Mouse (Mus musculus): ENCODE results near the gene Hmgcr.
"Not testable (repeated sequence)": the region's sequence is repeated elsewhere in the genome, so short reads cannot be mapped to it uniquely, and the experiment has no call there.

Hmgcr gene

DNA sequence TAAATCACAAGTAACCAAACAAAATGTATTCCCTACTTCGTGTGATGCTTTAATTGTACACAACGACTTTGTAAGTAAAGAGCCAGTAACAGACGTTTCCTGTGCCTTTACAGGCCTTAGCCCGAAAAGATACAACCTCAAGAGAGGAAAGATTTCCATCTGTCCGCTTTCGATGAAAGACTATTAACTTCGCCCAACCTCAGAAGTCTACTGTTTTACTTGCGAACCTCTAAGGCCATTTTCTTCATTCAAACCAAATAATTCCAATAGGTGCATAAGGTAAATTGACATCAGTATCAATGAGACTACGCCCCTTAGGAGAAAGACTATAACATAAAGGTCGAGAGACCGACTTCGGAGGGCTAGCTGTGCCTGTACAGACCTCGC, 724 bp downstream of the Hmgcr start:
- DNase-seq (ENCODE audit: low read depth): no peak

GRCm38 (mm10) chr13:96664419-96664974, 6.2 kb downstream of the Hmgcr start:
- DNase-seq (ENCODE audit: low read depth): no peak

GRCm38 (mm10) chr13:96663120-96663519, 7.6 kb downstream of the Hmgcr start:
- DNase-seq (ENCODE audit: low read depth): not testable (repeated sequence)

- no peak for DNase-seq (ENCODE audit: low read depth)
These were observed 10.5 kb downstream of the Hmgcr start for GRCm38 (mm10) chr13:96660095-96660860.

DNA sequence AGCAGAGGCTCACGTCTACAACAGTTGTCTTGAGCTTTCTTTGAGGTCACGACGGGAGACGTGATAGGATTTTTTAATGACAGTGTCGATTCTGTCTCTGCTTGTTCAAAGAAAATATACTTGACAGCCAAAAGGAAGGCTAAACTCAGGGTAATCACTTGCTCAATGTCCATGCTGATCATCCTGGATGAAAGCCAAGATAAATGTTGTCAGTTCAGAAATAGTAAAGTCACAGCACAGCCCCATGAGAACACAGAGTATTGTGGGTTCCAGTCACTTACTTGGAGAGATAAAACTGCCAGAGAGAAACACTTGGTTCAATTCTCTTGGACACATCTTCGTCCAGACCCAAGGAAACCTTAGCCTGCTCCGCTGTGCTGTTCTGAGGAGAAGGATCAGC, 11.8 kb downstream of the Hmgcr start:
- DNase-seq (ENCODE audit: low read depth): no peak

GRCm38 (mm10) chr13:96656673-96657072, 14.1 kb downstream of the Hmgcr start:
- DNase-seq (ENCODE audit: low read depth): no peak

- no peak for DNase-seq (ENCODE audit: low read depth)
These were observed 17.7 kb downstream of the Hmgcr start for GRCm38 (mm10) chr13:96653041-96653440.

DNA sequence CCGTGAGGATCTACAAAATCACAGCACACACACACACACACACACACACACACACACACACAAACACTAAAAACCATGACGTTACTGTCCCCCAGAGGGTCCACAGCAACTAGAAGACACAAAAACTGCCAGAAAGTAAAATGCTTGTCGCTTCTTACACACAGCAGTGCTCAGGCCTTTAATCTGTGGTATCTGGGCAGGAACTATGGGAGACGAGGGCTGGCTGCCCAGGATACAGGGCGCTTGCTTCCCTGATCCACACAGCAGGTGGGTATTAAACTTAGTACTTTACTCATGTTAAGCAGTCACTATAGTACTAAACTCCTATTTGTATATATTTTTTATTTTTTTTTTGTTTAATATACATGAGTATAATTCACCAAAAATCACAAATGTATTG, 24.9 kb downstream of the Hmgcr start:
- DNase-seq (ENCODE audit: low read depth): no peak

GRCm38 (mm10) chr13:96644168-96644567, 26.6 kb downstream of the Hmgcr start:
- no peak for DNase-seq (ENCODE audit: low read depth)

DNA sequence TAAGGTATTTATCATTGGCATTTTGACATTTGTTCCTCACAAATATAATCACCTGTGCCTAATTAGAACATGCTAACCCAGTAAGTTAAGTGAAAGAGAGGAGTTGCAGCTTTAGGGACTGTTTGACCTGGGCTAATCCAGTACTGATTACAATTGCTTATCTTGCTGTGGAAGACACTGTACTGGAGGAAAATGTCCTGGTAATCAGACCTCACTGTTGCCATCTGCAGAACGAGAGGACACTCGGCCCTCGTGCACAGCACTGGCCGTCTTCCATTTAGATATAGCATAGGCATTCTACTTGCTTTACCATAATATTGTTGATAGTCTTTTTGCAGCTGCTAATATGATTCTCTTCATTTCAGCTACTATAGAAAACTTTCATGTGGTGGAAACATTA, 40.3 kb downstream of the Hmgcr start:
- no peak for DNase-seq (ENCODE audit: low read depth)

DNA sequence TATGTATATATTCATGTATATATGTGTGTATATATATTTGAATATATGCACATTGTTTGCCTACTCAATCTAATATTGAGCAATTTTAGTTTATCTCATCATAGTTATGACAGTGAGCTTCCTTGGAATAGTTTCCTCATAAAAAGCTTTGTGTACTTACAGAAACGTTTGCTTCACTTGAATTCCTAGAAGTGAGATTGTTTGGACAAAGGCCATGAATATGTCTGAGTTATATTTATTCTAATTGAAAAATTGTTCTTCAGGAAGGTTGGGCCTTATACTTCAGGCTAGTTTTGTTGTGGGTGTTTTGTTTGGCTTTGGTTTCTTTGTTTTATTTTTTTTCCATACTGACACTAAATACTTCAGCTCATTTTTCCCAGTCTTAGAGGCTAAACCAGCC, 49.8 kb downstream of the Hmgcr start:
- no peak for DNase-seq (ENCODE audit: low read depth)

DNA sequence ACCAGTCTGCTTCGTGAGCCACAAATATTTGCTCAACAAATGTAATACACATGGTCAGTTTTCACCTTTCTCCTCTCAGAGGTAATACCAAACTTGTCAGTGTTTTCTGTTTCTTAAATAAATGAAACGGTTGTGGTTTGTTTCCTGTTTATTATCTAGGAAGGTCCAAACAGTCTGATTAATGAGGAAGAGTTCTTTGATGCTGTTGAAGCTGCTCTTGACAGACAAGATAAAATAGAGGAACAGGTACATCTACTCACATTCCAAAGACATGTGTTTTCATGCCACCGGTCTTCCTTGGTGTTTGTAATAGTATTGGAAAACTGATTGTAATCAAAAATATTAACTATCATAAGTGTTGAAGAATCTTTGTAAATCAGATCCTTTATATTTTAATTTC, 56.1 kb downstream of the Hmgcr start:
- no peak for DNase-seq (ENCODE audit: low read depth)

DNA sequence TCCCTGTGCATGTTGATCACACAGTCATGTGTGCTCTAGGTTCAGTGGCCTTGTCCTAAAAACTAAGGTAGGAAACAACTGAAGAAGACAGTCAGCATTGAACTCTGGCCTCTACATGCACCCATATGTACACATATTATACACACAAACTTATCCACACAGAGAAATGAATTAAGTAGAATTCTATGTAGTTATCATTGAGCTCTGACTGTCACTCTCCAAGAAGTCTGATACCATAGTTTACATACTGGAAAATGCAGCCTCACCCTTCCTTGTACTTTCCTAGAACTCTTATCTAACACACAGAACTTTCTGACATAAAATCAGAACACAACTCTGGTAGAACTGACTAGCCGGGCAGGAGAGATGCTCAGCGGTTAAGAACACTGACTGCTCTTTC, 66.5 kb downstream of the Hmgcr start:
- DNase-seq (ENCODE audit: low read depth): no peak

DNA sequence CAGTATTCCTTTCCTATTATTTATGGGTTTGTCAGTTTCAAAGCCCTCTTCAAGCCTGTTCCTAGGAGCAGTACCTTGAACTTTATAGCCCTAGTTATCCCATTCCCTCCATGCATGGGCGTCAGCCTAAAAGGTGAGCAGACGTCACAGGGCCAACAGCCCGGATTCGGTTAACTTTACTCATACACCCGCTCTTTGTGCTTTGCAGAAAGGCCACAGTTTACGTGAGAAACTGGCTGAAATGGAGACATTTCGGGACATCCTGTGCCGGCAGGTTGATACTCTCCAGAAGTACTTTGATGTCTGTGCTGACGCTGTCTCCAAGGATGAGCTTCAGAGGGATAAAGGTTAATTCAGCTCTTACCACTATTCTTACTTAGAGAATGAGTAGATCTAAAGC, 71.6 kb downstream of the Hmgcr start:
- no peak for DNase-seq (ENCODE audit: low read depth)
